Mouse (Mus musculus): ENCODE measurements at regions not wholly inside any gene's neighbourhood (a gene's known extent, or its start where the extent isn't known, plus 50 kb on each side); places are given as distances from the start of the nearest gene placed in this dataset.

DNA sequence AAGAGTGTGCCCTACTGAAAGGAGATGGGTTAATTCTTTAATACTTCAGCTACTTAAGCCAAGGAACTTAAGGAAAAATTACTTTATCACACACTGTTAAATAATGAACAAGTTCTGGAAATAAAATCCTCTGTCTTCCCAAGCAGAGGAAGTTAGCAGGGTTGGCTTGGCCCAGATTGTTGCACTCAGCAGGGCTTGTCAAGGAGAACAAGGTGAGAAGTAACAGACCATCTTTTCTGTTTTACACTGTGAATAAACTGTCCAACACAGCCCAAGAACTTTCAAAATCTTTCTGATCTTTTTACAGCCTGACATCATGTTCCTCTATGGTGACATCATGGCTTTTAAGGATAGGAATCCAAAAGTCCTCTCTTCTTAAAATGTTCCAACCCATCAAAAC is 789.1 kb downstream of the 5730522E02Rik start:
- TF ChIP-seq CHD2 (IDR thresholded peaks at IDR 0.05; ENCODE audit: low read depth, low read length) = no peak
- TF ChIP-seq ZNF384 (IDR thresholded peaks at IDR 0.05; ENCODE audit: low read depth, low read length) = no peak
- no peak for TF ChIP-seq ZC3H11A (IDR thresholded peaks at IDR 0.05; ENCODE audit: borderline replicate concordance, low read depth, low read length)
- no peak for TF ChIP-seq HCFC1 (IDR thresholded peaks at IDR 0.05; ENCODE audit: borderline replicate concordance, insufficient read depth, low read length)
- TF ChIP-seq MAFK (IDR thresholded peaks at IDR 0.05; ENCODE audit: insufficient read depth, low read depth, low read length) = no peak

Data from ES-E14 (cell line).